Mouse (Mus musculus): ENCODE measurements around the gene Gm4969. TPM values are rescaled to one million over a fixed set of nuclear protein-coding genes. Genes with fewer than 3 reads are reported as not detected.

The Gm4969 gene
- polyA plus RNA-seq (2015; fragmentation: Nextera tagmentation; extraction: Ambion mirVana) = 1.6 and 1.9 TPM in 2 replicates

GRCm38 (mm10) chr7:19118028-19118771 is at the start of gene Gm4969:
Gene Gm4969 (minus strand): TSS chr7:19118368.
- Histone ChIP-seq H3K27ac (no peak within 1 kb of the TSS), H3K4me2 (replicated peaks) (peak within 1 kb of the TSS; percentile 48)
- peak; percentile 25; the same call in 1 of the 2 replicates for ATAC-seq

GRCm38 (mm10) chr7:19166990-19167389 is 48.8 kb upstream of the Gm4969 start:
- H3K27ac ChIP-seq = no peak overlapping the region
- no peak overlapping the region for H3K4me3 ChIP-seq (replicated peaks)
- H3K9me3 ChIP-seq = no peaks in the 10 kb centered on the region
- H3K27me3 ChIP-seq = peaks cover 27% of the 10 kb centered on the region
- H3K36me3 ChIP-seq = no peaks in the 10 kb centered on the region
- H3K4me1 ChIP-seq (replicated peaks) = peaks cover 40% of the 10 kb centered on the region
- WGBS = 96% methylated on average over 3 of the region's 3 CpGs
- ATAC-seq = no peak
- no peak overlapping the region for H3K9ac ChIP-seq (replicated peaks)
- no peak overlapping the region for H3K4me2 ChIP-seq (replicated peaks)

More at GRCm38 (mm10) chr7:19118028-19118771, at the start of gene Gm4969:
- Histone ChIP-seq H3K4me3 (replicated peaks) (peak within 1 kb of the TSS; percentile 31), H3K27me3 (peaks cover 12% of the 10 kb centered on the region), H3K9me3 (no peaks in the 10 kb centered on the region), H3K9ac (replicated peaks) (0 out of 2 replicates have a peak within 1 kb of the TSS, but pooled peaks have one; percentile 10), H3K4me1 (replicated peaks) (peaks cover 23% of the 10 kb centered on the region), H3K36me3 (no peaks in the 10 kb centered on the region)
- 25% methylated on average over 45 of the region's 64 CpGs for WGBS

- peak; percentile 55 for ATAC-seq
- H3K27me3 ChIP-seq = peaks cover 29% of the 10 kb centered on the region
- H3K36me3 ChIP-seq = no peaks in the 10 kb centered on the region
- H3K27ac ChIP-seq = no peak within 1 kb of the TSS; the same call in 1 of the 2 replicates
- H3K9ac ChIP-seq (replicated peaks) = peak within 1 kb of the TSS; percentile 36; the same call in 1 of the 2 replicates
- H3K4me1 ChIP-seq (replicated peaks) = peaks cover 34% of the 10 kb centered on the region
- WGBS = 10% methylated on average over 14 of the region's 14 CpGs
- peak within 1 kb of the TSS; percentile 16 for H3K4me3 ChIP-seq (replicated peaks)
- peak within 1 kb of the TSS; percentile 39 for H3K4me2 ChIP-seq (replicated peaks)
- no peaks in the 10 kb centered on the region for H3K9me3 ChIP-seq
Measured at GRCm38 (mm10) chr7:19165656-19166423, 47.7 kb upstream of the Gm4969 start, which contains the start of gene Gipr. Gene Gipr (minus strand): TSS chr7:19166127.

GRCm38 (mm10) chr7:19164978-19165377 is 46.8 kb upstream of the Gm4969 start:
- no peaks in the 10 kb centered on the region for H3K9me3 ChIP-seq
- no peaks in the 10 kb centered on the region for H3K36me3 ChIP-seq
- peak overlapping the region; percentile 6; the same call in 1 of the 2 replicates for H3K4me3 ChIP-seq (replicated peaks)
- no peak for ATAC-seq
- H3K9ac ChIP-seq (replicated peaks) = no peak overlapping the region
- H3K4me1 ChIP-seq (replicated peaks) = peaks cover 35% of the 10 kb centered on the region
- H3K27me3 ChIP-seq = peaks cover 37% of the 10 kb centered on the region
- H3K4me2 ChIP-seq (replicated peaks) = peak overlapping the region; percentile 25
- H3K27ac ChIP-seq = no peak overlapping the region
- 2% methylated on average over 13 of the region's 13 CpGs for WGBS

GRCm38 (mm10) chr7:19164189-19164588 is 46.0 kb upstream of the Gm4969 start:
- Histone ChIP-seq H3K27me3 (peaks cover 45% of the 10 kb centered on the region), H3K36me3 (no peaks in the 10 kb centered on the region), H3K4me3 (replicated peaks) (no peak overlapping the region), H3K9me3 (no peaks in the 10 kb centered on the region), H3K27ac (no peak overlapping the region), H3K4me2 (replicated peaks) (peak overlapping the region; percentile 25; the same call in 1 of the 2 replicates), H3K4me1 (replicated peaks) (peaks cover 36% of the 10 kb centered on the region), H3K9ac (replicated peaks) (no peak overlapping the region)
- no peak for ATAC-seq
- WGBS = 4% methylated on average over 6 of the region's 6 CpGs

- no peak overlapping the region for H3K9ac ChIP-seq (replicated peaks)
- H3K27me3 ChIP-seq = peaks cover 48% of the 10 kb centered on the region
- H3K4me3 ChIP-seq (replicated peaks) = no peak overlapping the region
- no peak for ATAC-seq
- peaks cover 36% of the 10 kb centered on the region for H3K4me1 ChIP-seq (replicated peaks)
- WGBS = 26% methylated on average over 12 of the region's 12 CpGs
- no peak overlapping the region for H3K4me2 ChIP-seq (replicated peaks)
- no peaks in the 10 kb centered on the region for H3K36me3 ChIP-seq
- no peak overlapping the region for H3K27ac ChIP-seq
- no peaks in the 10 kb centered on the region for H3K9me3 ChIP-seq
Measured at GRCm38 (mm10) chr7:19163752-19164151, 45.6 kb upstream of the Gm4969 start.

GRCm38 (mm10) chr7:19162928-19163327 is 44.8 kb upstream of the Gm4969 start:
- WGBS = 89% methylated on average over 7 of the region's 7 CpGs
- Histone ChIP-seq H3K9ac (replicated peaks) (no peak overlapping the region), H3K36me3 (no peaks in the 10 kb centered on the region), H3K4me2 (replicated peaks) (no peak overlapping the region), H3K27me3 (peaks cover 52% of the 10 kb centered on the region), H3K4me1 (replicated peaks) (peaks cover 37% of the 10 kb centered on the region), H3K9me3 (no peaks in the 10 kb centered on the region), H3K4me3 (replicated peaks) (no peak overlapping the region), H3K27ac (no peak overlapping the region)
- no peak for ATAC-seq

- no peak overlapping the region for H3K27ac ChIP-seq
- no peaks in the 10 kb centered on the region for H3K9me3 ChIP-seq
- H3K4me1 ChIP-seq (replicated peaks) = peaks cover 39% of the 10 kb centered on the region
- H3K4me2 ChIP-seq (replicated peaks) = peak overlapping the region; percentile 57
- H3K9ac ChIP-seq (replicated peaks) = peak overlapping the region; percentile 52; the same call in 1 of the 2 replicates
- WGBS = 1% methylated on average over 20 of the region's 20 CpGs
- H3K4me3 ChIP-seq (replicated peaks) = peak overlapping the region; percentile 36
- peak; percentile 7; the same call in 1 of the 2 replicates for ATAC-seq
- peaks cover 9% of the 10 kb centered on the region for H3K36me3 ChIP-seq
- H3K27me3 ChIP-seq = peaks cover 50% of the 10 kb centered on the region
Measured at GRCm38 (mm10) chr7:19160115-19160514, 41.9 kb upstream of the Gm4969 start.

- ATAC-seq = no peak
- peaks cover 32% of the 10 kb centered on the region for H3K4me1 ChIP-seq (replicated peaks)
- no peak overlapping the region for H3K4me3 ChIP-seq (replicated peaks)
- peaks cover 15% of the 10 kb centered on the region for H3K36me3 ChIP-seq
- no peak overlapping the region for H3K27ac ChIP-seq
- H3K9ac ChIP-seq (replicated peaks) = no peak overlapping the region; the same call in 1 of the 2 replicates
- peaks cover 43% of the 10 kb centered on the region for H3K27me3 ChIP-seq
- H3K9me3 ChIP-seq = no peaks in the 10 kb centered on the region
- WGBS = 16% methylated on average over 18 of the region's 18 CpGs
- peak overlapping the region; percentile 57 for H3K4me2 ChIP-seq (replicated peaks)
Measured at GRCm38 (mm10) chr7:19159411-19159810, 41.2 kb upstream of the Gm4969 start.

GRCm38 (mm10) chr7:19158601-19159000 is 40.4 kb upstream of the Gm4969 start:
- Histone ChIP-seq H3K9me3 (no peaks in the 10 kb centered on the region), H3K4me2 (replicated peaks) (no peak overlapping the region), H3K27ac (no peak overlapping the region), H3K9ac (replicated peaks) (no peak overlapping the region), H3K27me3 (peaks cover 35% of the 10 kb centered on the region), H3K4me3 (replicated peaks) (no peak overlapping the region), H3K36me3 (peaks cover 21% of the 10 kb centered on the region), H3K4me1 (replicated peaks) (peaks cover 25% of the 10 kb centered on the region)
- WGBS = 69% methylated on average over 11 of the region's 11 CpGs
- ATAC-seq = no peak

- ATAC-seq = peak; percentile 82
- peak overlapping the region; percentile 80 for H3K27ac ChIP-seq
- peaks cover 34% of the 10 kb centered on the region for H3K36me3 ChIP-seq
- H3K9me3 ChIP-seq = no peaks in the 10 kb centered on the region
- peaks cover 25% of the 10 kb centered on the region for H3K27me3 ChIP-seq
- peak overlapping the region; percentile 60 for H3K9ac ChIP-seq (replicated peaks)
- peaks cover 25% of the 10 kb centered on the region for H3K4me1 ChIP-seq (replicated peaks)
- peak overlapping the region; percentile 49 for H3K4me2 ChIP-seq (replicated peaks)
- H3K4me3 ChIP-seq (replicated peaks) = peak overlapping the region; percentile 17
- 6% methylated on average over 30 of the region's 30 CpGs for WGBS
Measured at GRCm38 (mm10) chr7:19157160-19157800, 39.1 kb upstream of the Gm4969 start.

All from midbrain, embryonic 13.5 days (tissue).